Mouse (Mus musculus) lung, adult 2 months (tissue): ENCODE measurements at regions not wholly inside any gene's neighbourhood (a gene's known extent, or its start where the extent isn't known, plus 50 kb on each side); places are given as distances from the start of the nearest gene placed in this dataset.

Experiments used
- CTCF ChIP-seq: fragments of 200-500 bp; IDR thresholded peaks from 2 replicates; pipeline ENCODE4 v1.5.1; 2011; ENCODE audit warnings: mild to moderate bottlenecking, low read length, control low read depth; ENCODE audit not compliant: insufficient read depth
- POLR2A ChIP-seq: fragments of 200-500 bp; IDR thresholded peaks from 2 replicates; pipeline ENCODE4 v1.6.1; 2011; ENCODE audit warnings: low read depth, mild to moderate bottlenecking, control low read depth, low read length, borderline replicate concordance; ENCODE audit errors: extremely low read depth

GRCm38 (mm10) chr3:21854340-21854739, 222.1 kb upstream of the Tbl1xr1 start:
- TF ChIP-seq CTCF (no peak), POLR2A (no peak)
